Mouse (Mus musculus): ENCODE results near the gene Dynlt1c. TPM values are rescaled to one million over a fixed set of nuclear protein-coding genes. Genes with fewer than 3 reads are reported as not detected.
"Not testable (repeated sequence)": the region's sequence is repeated elsewhere in the genome, so short reads cannot be mapped to it uniquely, and the experiment has no call there.

The Dynlt1c gene
- total RNA-seq (2022) = 10 to 100 TPM; 17.1 to 20.9 (median 19.6) TPM

DNA sequence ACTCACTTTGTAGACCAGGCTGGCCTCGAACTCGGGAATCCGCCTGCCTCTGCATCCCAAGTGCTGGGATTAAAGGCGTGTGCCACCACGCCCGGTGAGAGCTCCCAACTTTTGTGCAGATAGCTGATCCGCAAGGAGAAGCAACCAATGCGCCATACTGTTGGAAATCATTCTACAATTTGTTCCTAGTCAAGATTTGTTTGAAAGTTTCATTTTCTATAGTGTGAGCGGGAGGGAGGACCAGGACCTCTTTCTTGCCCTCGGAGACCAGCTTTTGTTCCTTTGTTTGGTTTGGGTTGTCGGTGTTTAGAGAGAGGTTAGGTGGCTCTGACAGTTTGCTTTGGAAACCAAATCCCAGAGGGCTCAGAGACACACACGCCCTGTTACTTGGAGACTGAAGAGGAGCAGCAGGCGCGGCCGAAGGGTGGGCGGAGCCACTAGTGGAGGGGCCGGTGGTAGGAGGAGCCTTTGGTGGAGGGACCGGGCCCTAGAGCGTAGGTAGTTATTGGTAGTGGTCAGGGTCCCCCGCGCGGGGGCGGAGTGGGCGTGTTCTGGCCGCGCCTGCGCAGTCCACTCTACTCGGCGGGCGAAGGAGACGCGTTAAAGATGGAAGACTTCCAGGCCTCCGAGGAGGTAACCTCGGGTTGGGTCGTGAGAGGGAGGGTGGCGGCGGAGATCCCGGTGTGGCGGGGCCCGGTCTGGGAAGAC, at the start of gene Dynlt1c:
Gene Dynlt1c (plus strand): TSS at position 468 of the 708 bp plus-strand sequence.
- DNase-seq (ENCODE audit: low spot score in 2 of 2) = peak in 1 of 2 experiments; percentile 57

- DNase-seq (ENCODE audit: low spot score in 2 of 2) = not testable (repeated sequence)
Measured at GRCm38 (mm10) chr17:6553798-6554197, 47.7 kb upstream of the Dynlt1c start.

- DNase-seq (ENCODE audit: low spot score in 2 of 2) = not testable (repeated sequence)
Measured at GRCm38 (mm10) chr17:6554243-6554642, 47.2 kb upstream of the Dynlt1c start.

GRCm38 (mm10) chr17:6559447-6560133, 41.9 kb upstream of the Dynlt1c start:
- not testable (repeated sequence) for DNase-seq (ENCODE audit: low spot score in 2 of 2)

GRCm38 (mm10) chr17:6564866-6565265, 36.6 kb upstream of the Dynlt1c start:
- not testable (repeated sequence) for DNase-seq (ENCODE audit: low spot score in 2 of 2)

- DNase-seq (ENCODE audit: low spot score in 2 of 2) = not testable (repeated sequence)
Measured at GRCm38 (mm10) chr17:6567908-6568307, 33.6 kb upstream of the Dynlt1c start.

- not testable (repeated sequence) for DNase-seq (ENCODE audit: low spot score in 2 of 2)
Measured at GRCm38 (mm10) chr17:6571296-6571695, 30.2 kb upstream of the Dynlt1c start.

GRCm38 (mm10) chr17:6572202-6572601, 29.3 kb upstream of the Dynlt1c start:
- DNase-seq (ENCODE audit: low spot score in 2 of 2) = not testable (repeated sequence)

GRCm38 (mm10) chr17:6575376-6575775, 26.1 kb upstream of the Dynlt1c start:
- not testable (repeated sequence) for DNase-seq (ENCODE audit: low spot score in 2 of 2)

DNA sequence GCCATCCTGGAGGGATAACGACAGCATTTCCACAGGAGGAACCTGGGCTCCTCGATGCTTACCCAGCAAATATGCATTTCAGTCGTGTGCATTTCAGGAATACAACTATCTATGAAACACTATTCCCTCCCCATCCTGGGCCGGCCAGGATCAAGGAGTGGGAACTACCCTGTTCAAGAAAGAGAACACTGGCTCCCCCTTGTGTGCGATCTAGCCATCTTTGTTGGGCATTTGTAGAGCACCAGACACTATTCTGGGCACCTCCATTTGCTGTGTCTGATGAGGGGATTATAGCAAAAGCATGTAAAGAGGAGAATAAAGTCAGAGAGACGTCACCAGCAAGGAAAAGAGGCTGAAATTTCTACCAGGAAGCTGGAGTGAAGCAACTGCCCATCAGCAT, 12.8 kb upstream of the Dynlt1c start:
- DNase-seq (ENCODE audit: low spot score in 2 of 2) = not testable (repeated sequence)

- not testable (repeated sequence) for DNase-seq (ENCODE audit: low spot score in 2 of 2)
Measured at GRCm38 (mm10) chr17:6592109-6592508, 9.4 kb upstream of the Dynlt1c start.

DNA sequence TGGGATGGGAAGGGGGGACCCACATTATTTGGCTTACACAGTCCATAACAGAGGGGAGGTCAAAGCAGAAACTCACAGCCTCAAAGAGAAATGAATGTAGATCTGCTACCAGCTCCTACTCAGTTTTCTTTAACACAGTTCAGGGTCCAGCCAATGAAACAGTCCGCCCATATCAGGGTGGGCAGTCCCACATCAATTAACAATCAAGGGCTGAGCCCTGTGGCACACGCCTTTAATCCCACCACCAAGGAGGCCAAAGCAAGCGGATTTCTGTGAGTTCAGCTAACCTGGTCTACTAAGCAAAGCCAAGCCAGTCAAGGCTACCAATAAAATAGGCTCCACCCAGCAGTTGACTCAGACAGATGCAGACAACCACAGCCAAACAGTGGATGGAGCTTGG, 7.6 kb upstream of the Dynlt1c start:
- DNase-seq (ENCODE audit: low spot score in 2 of 2) = not testable (repeated sequence)

DNA sequence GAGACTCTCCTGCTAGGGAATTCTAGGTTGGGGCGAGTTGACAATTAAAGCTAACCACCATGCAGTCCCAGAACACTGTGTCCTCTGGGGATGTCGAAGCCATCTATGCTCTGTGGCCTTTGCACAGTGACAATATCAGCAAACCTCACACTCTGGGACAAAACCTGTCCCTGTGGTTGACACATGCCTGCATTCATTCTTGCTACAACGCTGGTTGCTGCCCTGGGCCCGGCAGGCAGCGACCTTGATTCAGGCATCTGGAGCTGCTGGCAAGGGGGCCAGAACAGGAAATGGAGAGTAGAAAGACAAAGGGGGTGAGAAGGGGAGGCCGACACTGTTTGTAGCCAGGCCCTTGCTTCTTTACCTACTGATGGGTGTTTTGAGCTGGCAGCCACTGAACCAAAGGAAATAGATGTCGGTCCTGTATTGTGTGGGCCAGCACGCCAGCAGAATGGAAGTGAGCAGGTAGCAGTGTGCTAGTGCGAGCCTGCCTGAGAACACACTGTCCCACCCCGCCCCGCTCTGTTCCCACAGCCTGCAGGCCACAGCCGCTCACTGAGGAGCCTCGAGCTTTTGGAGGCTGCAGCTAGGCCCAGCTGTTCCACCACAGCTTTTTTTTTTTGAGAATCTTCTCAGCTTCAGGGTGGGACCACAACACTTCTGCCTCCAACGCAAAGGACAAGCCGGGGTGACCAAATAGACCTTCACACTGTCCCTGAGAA, 5.5 kb upstream of the Dynlt1c start:
- not testable (repeated sequence) for DNase-seq (ENCODE audit: low spot score in 2 of 2)

GRCm38 (mm10) chr17:6598356-6598755, 3.1 kb upstream of the Dynlt1c start:
- DNase-seq (ENCODE audit: low spot score in 2 of 2) = not testable (repeated sequence)

DNA sequence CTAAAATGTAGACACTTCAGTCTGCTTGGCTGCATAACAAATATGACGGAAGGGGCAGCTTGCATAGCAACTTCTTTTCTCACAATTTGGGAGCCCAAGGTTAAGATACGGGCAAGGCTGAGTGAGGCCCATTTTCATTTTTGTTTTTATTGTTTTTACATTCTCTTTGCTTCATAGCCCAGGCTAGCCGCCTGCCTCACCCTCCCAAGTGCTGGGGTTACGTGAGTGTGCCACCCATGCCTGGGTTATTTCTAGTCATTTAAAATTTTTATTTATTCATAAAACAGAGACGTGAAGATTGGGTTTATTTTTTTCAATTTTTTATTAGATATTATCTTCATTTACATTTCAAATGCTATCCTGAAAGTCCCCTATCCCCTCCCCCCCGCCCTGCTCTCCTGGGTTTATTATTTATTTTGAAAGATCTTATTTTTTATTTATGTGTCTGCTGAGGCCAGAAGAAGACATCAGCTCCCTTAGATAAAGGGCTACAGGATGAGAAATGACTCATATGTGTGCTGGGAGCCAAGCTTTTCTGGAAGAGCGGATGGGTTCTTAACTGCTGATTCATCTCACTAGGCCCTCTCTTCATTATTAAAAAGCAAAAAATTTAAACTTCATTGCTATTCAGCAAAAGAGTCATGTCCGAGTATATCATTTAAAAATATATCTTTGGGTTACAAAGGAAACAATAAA, 1.1 kb upstream of the Dynlt1c start:
- DNase-seq (ENCODE audit: low spot score in 2 of 2) = peak in 1 of 2 experiments; percentile 43

DNA sequence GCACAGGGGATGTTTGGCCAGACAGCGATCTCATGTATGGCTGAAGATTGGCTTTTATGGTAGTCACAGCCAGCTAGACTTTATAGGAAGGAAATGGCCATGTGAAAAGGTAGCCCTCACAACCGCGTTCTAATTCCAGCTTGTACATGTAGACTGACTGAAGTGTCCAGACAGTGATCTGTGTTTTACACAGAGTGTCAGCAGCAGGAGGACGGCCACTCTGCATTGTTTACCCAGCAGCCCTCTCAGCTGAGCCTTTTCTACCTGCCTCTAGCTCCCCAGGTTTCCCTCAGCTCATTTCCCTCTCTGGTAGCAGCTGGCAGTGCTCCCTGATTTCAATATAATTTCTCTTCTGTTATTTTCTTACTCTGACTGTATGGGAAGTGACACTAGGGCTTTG, 734 bp downstream of the Dynlt1c start:
- DNase-seq (ENCODE audit: low spot score in 2 of 2) = not testable (repeated sequence)

- DNase-seq (ENCODE audit: low spot score in 2 of 2) = not testable (repeated sequence)
Measured at GRCm38 (mm10) chr17:6605347-6605746, 3.9 kb downstream of the Dynlt1c start.

DNA sequence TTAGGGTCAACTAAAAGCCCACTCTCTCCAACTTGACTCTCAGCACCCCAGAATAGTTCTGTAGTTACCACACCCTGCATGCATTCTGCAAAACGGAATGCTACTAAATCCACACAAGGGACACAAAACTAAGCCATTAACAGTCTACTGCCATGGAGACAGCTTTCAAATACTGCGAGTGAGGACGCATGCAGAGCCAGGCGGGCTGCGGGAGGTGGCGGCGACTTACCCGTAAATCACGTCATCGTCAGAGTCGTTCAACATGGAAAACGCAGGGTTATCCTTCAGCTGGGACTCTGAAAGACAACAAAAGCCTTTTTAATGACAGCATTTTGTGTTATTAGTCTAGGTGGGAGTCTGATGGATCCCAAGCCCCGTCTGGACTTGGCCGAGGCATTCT, 12.1 kb downstream of the Dynlt1c start:
- DNase-seq (ENCODE audit: low spot score in 2 of 2) = not testable (repeated sequence)

DNA sequence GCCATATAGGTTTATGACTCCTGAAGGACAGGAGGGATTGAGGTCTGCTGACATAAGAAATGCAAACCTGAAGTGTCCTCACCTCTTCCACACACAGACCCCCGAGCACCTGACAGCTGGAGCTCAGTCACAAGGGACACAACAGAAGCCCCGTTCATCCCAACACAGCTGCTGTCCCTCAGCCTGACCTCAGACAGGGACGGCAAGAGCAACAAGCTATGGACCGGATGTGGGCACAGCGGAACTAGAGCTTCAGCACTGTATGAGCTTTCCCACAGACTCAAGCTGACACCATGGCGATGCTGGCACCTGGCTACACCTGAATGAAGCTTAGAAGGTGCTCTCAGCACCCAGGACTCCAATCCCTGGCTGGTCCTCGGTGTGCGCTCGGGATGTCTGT, 12.8 kb downstream of the Dynlt1c start:
- DNase-seq (ENCODE audit: low spot score in 2 of 2) = not testable (repeated sequence)

DNA sequence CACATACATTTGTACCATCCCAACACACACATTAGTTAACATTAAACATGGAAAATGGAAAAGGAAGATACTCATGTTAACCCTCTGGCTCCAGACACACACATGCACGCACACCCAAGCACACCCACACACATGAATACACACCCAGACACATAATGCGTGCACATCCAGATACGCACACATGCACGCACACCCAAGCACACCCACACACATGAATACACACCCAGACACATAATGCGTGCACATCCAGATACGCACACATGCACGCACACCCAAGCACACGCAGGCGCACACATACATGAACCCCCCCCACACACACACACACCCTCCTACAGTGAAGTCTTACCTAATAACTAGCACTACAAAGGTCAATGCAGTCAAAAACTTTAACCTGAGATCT, 15.3 kb downstream of the Dynlt1c start:
- not testable (repeated sequence) for DNase-seq (ENCODE audit: low spot score in 2 of 2)

DNA sequence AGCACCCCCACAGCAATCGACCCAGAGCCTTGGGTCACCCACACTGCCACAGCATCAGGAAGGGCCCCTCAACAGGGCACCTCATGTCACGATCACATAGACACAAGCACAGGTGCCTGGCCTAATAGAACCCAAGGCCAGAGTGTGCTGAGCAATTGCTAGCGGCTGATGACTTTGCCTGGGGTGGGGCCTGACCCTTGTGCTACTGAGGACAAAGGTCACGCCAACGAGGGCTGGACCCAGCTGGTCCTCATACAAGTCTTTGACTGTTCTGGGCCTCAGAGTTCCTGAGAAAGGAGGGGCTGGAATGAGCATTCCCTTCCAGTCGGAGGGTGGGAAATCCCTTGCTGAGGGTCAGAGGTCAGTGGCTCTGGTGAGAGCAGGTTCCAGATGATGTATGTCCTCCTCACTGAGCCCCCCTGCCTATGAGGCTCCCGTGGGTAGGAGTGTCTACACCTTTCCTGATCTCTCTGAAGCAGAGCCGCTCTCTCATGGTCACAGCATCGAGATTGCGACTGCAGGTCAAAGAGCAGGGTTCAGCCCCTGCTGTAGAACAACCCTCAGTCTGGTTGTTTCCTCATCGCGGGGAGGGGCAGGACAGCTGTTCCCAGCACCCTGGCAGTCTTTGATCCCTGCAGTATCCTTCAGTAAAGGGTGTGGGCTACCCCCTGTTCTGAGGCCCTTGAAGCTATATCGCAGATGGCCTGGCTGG, 16.4 kb downstream of the Dynlt1c start:
- not testable (repeated sequence) for DNase-seq (ENCODE audit: low spot score in 2 of 2)

Data from left cerebral cortex, adult 8-10 months (tissue).